ENCODE assay signal across 10 mouse cellular contexts in the genomic region with DNA sequence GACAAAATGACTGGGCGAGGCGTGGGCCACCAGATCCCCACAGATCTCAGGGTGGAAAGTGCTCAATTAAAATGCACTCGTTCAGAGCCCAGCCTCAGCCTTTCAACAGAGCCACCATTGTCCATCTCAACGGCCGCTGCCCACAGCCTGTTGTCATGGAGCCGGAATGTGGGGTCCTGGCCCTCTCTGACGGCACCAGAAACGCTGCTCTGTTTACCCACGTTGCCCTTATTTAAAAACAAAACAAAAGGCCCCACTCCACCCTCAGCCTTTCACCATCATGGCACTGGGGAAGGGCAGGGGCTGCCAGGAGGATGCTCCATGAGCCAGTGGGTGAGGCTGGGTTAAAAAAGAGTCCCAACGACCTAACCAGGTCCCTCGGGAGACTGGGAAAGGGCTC. TPM values are rescaled to one million over a fixed set of nuclear protein-coding genes. Genes with fewer than 3 reads are reported as not detected.
DNase-seq lines count a peak whose midpoint lies in the region; ATAC-seq lines count a peak whose summit lies in the region.
"Had no signal": no experiment of that assay in that cellular context is flagged by ENCODE, and none has a peak within 500 bp of the region (broad histone marks: within the 10 kb centered on the region; RNA-seq: fewer than 3 reads in every experiment).

No protein-coding gene starts in this region.

- H3K27me3 ChIP-seq in forebrain, embryonic 13.5 days: no peaks in the 10 kb centered on the region
- no peaks in the 10 kb centered on the region for H3K27me3 ChIP-seq in neural tube, embryonic 13.5 days

- peak overlapping the region; percentile 72 for H3K27ac ChIP-seq in forebrain, embryonic 13.5 days
- peak overlapping the region; percentile 67 for H3K27ac ChIP-seq in neural tube, embryonic 13.5 days (replicated peaks)

- H3K9ac ChIP-seq in forebrain, embryonic 13.5 days: no peak overlapping the region
- H3K9ac ChIP-seq in neural tube, embryonic 13.5 days: no peak overlapping the region

- H3K4me2 ChIP-seq in forebrain, embryonic 13.5 days: peak overlapping the region; percentile 28
- 0 out of 2 replicates have a peak overlapping the region, but pooled peaks have one; percentile 13 for H3K4me2 ChIP-seq in neural tube, embryonic 13.5 days

- peak; percentile 33 for DNase-seq in layer of hippocampus, adult 11-12 months (ENCODE audit: low spot score)
- no peak for DNase-seq in layer of hippocampus, postnatal 25 days (ENCODE audit: extremely low spot score in 1 of 2, low spot score in 1 of 2)
- DNase-seq in layer of hippocampus, postnatal 36 days: peak; percentile 23 to 40
- no peak for DNase-seq in heart, adult 18-20 months
- DNase-seq in lung, postnatal 36 days: no peak
- DNase-seq: spleen, adult 18-20 months had no signal

- WGBS in forebrain, embryonic 13.5 days: 2% methylated on average over 11 of the region's 11 CpGs
- WGBS in neural tube, embryonic 13.5 days: 7% methylated on average over 11 of the region's 11 CpGs

- H3K36me3 ChIP-seq in forebrain, embryonic 13.5 days (ENCODE audit: poor library complexity, severe bottlenecking): no peaks in the 10 kb centered on the region
- no peaks in the 10 kb centered on the region for H3K36me3 ChIP-seq in neural tube, embryonic 13.5 days

- H3K9me3 ChIP-seq in forebrain, embryonic 13.5 days (replicated peaks): no peaks in the 10 kb centered on the region
- H3K9me3 ChIP-seq in neural tube, embryonic 13.5 days: no peaks in the 10 kb centered on the region

- no peak overlapping the region for H3K4me3 ChIP-seq in forebrain, embryonic 13.5 days
- H3K4me3 ChIP-seq in neural tube, embryonic 13.5 days: no peak overlapping the region

- ATAC-seq in forebrain, embryonic 13.5 days: peak; percentile 84
- ATAC-seq in neural tube, embryonic 13.5 days (ENCODE audit: low read depth): peak; percentile 78
- ATAC-seq in megakaryocyte progenitor cell, adult 5-6 weeks (replicated peaks; ENCODE audit: poor library complexity): no peak
- ATAC-seq: inflammation-experienced regulatory T-cells, adult 6 months had no signal

- peaks cover 67% of the 10 kb centered on the region for H3K4me1 ChIP-seq in forebrain, embryonic 13.5 days
- H3K4me1 ChIP-seq in neural tube, embryonic 13.5 days (replicated peaks): peaks cover 46% of the 10 kb centered on the region

RNA-seq across cellular contexts. Expression of gene Plekha7, which starts 25.4 kb away (rescaled TPM):
- total RNA-seq in layer of hippocampus, postnatal 25 days (2021): 10 to 100 TPM; 17.3 to 22.8 TPM
- polyA plus RNA-seq in forebrain, embryonic 13.5 days (2015; fragmentation: Nextera tagmentation; extraction: Ambion mirVana): 13.1 and 15.6 TPM in 2 replicates
- 10 to 100 TPM; 16.3 to 20.5 TPM for total RNA-seq in layer of hippocampus, postnatal 36 days (2021)
- 6.7 and 7.9 TPM in 2 replicates for polyA plus RNA-seq in neural tube, embryonic 13.5 days (2015; fragmentation: Nextera tagmentation; extraction: Ambion mirVana)
- total RNA-seq in heart, adult 18-20 months (2021): 1 to 10 TPM; 5.1 to 5.3 TPM
- 0.12 and 0.62 TPM in 2 replicates for total RNA-seq in megakaryocyte progenitor cell, adult 5-6 weeks (2015)
- 0.42 and 0.88 TPM in 2 replicates for total RNA-seq in megakaryocyte progenitor cell, adult 5-6 weeks (2017)

RNA-seq across cellular contexts. Expression of gene Rps13, which starts 51.2 kb away (rescaled TPM):
- 100 to 1,000 TPM; 217 to 259 TPM for total RNA-seq in layer of hippocampus, postnatal 25 days (2021)
- 673 and 704 TPM in 2 replicates for polyA plus RNA-seq in forebrain, embryonic 13.5 days (2015; fragmentation: Nextera tagmentation; extraction: Ambion mirVana)
- 100 to 1,000 TPM; 223 to 244 TPM for total RNA-seq in layer of hippocampus, postnatal 36 days (2021)
- polyA plus RNA-seq in neural tube, embryonic 13.5 days (2015; fragmentation: Nextera tagmentation; extraction: Ambion mirVana): 578 and 606 TPM in 2 replicates
- total RNA-seq in heart, adult 18-20 months (2021): 100 to 1,000 TPM; 410 to 411 TPM
- 1,937 and 1,943 TPM in 2 replicates for total RNA-seq in megakaryocyte progenitor cell, adult 5-6 weeks (2015)
- total RNA-seq in megakaryocyte progenitor cell, adult 5-6 weeks (2017): 3,821 and 3,826 TPM in 2 replicates

Comparison
In these comparisons a context has a peak if more than half of its experiments do, and no peak if none do; other contexts are left out.
1. DNase-seq: peak in layer of hippocampus, adult 11-12 months (single experiment) and layer of hippocampus, postnatal 36 days (2 of 2); none in layer of hippocampus, postnatal 25 days (0 of 2), heart, adult 18-20 months (0 of 2) and lung, postnatal 36 days (single experiment).
2. RNA of gene Rps13, which starts 51.2 kb away (total RNA-seq): 1,937 to 3,826 TPM in megakaryocyte progenitor cell, adult 5-6 weeks; 410 to 411 TPM in heart, adult 18-20 months, 217 to 259 TPM in layer of hippocampus, postnatal 25 days and 223 to 244 TPM in layer of hippocampus, postnatal 36 days; every median in the first group is over 4 times any median in the second.